Mouse (Mus musculus) CH12.LX (cell line): ENCODE data around the gene Igsf23.

Experiments used
- CTCF ChIP-seq, 2 experiments: IDR thresholded peaks in 1 of 2; conservative IDR thresholded peaks in 1 of 2; 2 replicates each; pipeline ENCODE4 v1.5.1; 2011 to 2012; ENCODE audit warnings: low read depth in 2 of 2, low read length in 2 of 2, improper control_type of control experiment in 1 of 2, inconsistent platforms in 1 of 2, mild to moderate bottlenecking in 1 of 2, moderate library complexity in 1 of 2
- GABPA ChIP-seq: IDR thresholded peaks from 2 replicates; pipeline ENCODE4 v1.6.1; 2012; ENCODE audit warnings: low read depth, low read length, improper control_type of control experiment, inconsistent platforms; ENCODE audit not compliant: insufficient replicate concordance

GRCm38 (mm10) chr7:19935961-19936360 lies 14.6 kb downstream of the Igsf23 start:
- no peak for TF ChIP-seq CTCF (conservative IDR thresholded peaks at IDR 0.05 in 1 of 2, IDR thresholded peaks at IDR 0.05 in 1 of 2; ENCODE audit: low read depth in 2 of 2, low read length in 2 of 2)
- TF ChIP-seq GABPA: no peak
